Mouse (Mus musculus) olfactory bulb, adult 2 months (tissue): ENCODE data around the gene Bmyc.

Source experiments
- CTCF ChIP-seq: fragments of 200-500 bp; IDR thresholded peaks from 2 replicates; pipeline ENCODE4 v1.5.1; 2012; ENCODE audit warnings: low read depth, mild to moderate bottlenecking, low read length, moderate library complexity; ENCODE audit not compliant: insufficient read depth
- POLR2A ChIP-seq: fragments of 200-500 bp; IDR thresholded peaks from 2 replicates; pipeline ENCODE4 v1.6.1; 2012; ENCODE audit warnings: mild to moderate bottlenecking, low read depth, low read length, moderate library complexity; ENCODE audit not compliant: insufficient read depth

DNA sequence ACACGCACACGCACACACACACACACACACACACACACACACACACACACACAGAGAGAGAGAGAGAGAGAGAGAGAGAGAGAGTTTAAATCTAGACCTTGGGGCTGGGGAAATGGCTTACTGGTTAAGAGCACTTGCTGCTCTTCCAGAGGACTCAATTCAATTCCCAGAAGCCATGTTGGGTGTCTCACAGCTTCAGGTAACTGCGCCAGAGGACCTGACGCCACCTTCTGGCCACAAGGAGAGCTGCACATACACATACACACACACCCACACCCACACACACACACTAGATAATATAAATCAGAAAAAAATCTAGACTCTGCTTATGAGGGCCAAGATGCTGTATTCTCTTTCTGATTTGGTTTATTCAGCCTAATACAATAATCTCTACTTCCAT lies 19.6 kb upstream of the Bmyc start:
- TF ChIP-seq POLR2A = no peak
- TF ChIP-seq CTCF = no peak
